Mouse (Mus musculus): Measurements from ENCODE around the gene Cnot11. TPM values are rescaled to one million over a fixed set of nuclear protein-coding genes. Genes with fewer than 3 reads are reported as not detected.
A peak's percentile ranks its signal among the peaks of the same experiment; 100 is the strongest.

Gene Cnot11
- 10 to 100 TPM; 26.3 to 28.7 TPM for total RNA-seq (2021)
- long read RNA-seq, experiment 1, transcript Cnot11-201 (7 exons, 3,162 nt), result major isoform, 25 of 33 reads
- long read RNA-seq, experiment 1, partial matches to known transcripts, result 3 of 33 reads
- long read RNA-seq, experiment 1, other reads (novel, unspliced or antisense), result 5 of 33 reads
- long read RNA-seq, experiment 2, transcript Cnot11-201 (7 exons, 3,162 nt), result major isoform, 54 of 60 reads
- long read RNA-seq, experiment 2, partial matches to known transcripts, result 3 of 60 reads
- long read RNA-seq, experiment 2, other reads (novel, unspliced or antisense), result 1 of 60 reads

DNA sequence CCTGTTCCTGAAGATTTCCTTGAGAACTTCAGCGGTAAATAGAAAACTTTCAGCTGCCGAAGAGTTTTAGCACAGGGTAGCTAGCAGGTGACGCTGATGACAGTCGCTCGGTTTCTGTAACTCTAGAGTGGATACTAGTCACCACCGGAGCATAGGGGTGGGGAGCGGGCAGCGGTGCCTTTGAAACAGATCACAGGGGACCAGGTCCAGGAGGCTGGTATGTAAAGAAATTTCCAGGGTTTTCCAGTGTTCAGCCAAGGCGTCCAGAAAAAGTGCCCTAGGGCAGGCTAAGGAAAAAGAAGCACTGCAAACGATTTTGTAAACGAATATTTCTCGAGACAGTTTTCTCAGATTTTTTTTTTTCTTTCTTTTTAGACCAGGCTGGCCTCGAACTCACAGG lies at the start of gene Cnot11:
Gene Cnot11 (plus strand): TSS at position 162 of the 400 bp plus-strand sequence.
- DNase-seq (ENCODE audit: low spot score in 2 of 2), result no peak

- no peak for DNase-seq (ENCODE audit: low spot score in 2 of 2)
These were observed 47.4 kb upstream of the Cnot11 start for GRCm38 (mm10) chr1:39487370-39487769.

- no peak for DNase-seq (ENCODE audit: low spot score in 2 of 2)
These were observed 41.6 kb upstream of the Cnot11 start for GRCm38 (mm10) chr1:39493165-39493564.

DNA sequence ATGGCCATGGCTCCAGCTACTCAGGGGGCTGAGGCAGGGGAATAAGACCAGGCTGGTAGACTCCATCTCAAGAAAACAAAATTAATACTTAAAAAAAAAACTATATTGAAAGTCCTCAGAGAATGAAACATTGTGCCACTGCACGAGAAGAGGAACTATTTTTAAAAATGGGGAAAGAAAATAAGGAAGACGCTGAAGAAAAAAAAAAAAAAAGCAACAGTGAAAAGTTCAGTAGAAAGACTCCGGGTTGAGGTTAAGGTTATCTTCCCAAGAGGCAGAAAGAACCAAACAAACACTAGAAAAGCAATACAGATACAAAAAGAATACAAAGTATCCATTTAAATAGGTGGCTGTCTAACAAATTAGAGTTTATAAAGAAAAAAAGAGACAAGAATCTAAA lies 41.1 kb upstream of the Cnot11 start:
- no peak for DNase-seq (ENCODE audit: low spot score in 2 of 2)

GRCm38 (mm10) chr1:39496995-39497394 lies 37.8 kb upstream of the Cnot11 start:
- no peak for DNase-seq (ENCODE audit: low spot score in 2 of 2)

- no peak for DNase-seq (ENCODE audit: low spot score in 2 of 2)
These were observed 37.0 kb upstream of the Cnot11 start for GRCm38 (mm10) chr1:39497748-39498147.

- no peak for DNase-seq (ENCODE audit: low spot score in 2 of 2)
These were observed 35.3 kb upstream of the Cnot11 start for GRCm38 (mm10) chr1:39499485-39499941.

- DNase-seq (ENCODE audit: low spot score in 2 of 2), result no peak
These were observed 31.8 kb upstream of the Cnot11 start for GRCm38 (mm10) chr1:39502817-39503633.

GRCm38 (mm10) chr1:39504261-39504660 lies 30.5 kb upstream of the Cnot11 start:
- no peak for DNase-seq (ENCODE audit: low spot score in 2 of 2)

DNA sequence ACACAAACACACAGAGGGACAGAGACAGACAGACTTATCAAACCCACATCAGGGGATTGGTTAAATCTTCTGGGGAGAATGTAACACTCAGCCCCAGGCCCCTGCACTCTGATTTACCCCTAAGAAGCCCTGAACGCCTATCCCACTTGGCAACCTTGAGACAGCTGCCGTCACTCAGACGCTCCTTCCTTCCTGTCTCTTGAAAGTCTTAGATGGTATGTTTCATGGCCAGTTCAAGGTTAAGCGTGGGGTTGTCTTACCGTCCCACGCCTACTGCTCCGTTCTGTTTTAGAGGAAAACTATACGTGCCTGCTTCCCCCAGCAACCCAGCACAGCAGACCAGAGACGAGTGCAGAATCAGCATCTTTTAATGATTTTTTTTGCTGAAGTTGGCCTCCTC lies 29.2 kb upstream of the Cnot11 start:
- DNase-seq (ENCODE audit: low spot score in 2 of 2), result no peak

GRCm38 (mm10) chr1:39511775-39512174 lies 23.0 kb upstream of the Cnot11 start:
- DNase-seq (ENCODE audit: low spot score in 2 of 2), result no peak

DNA sequence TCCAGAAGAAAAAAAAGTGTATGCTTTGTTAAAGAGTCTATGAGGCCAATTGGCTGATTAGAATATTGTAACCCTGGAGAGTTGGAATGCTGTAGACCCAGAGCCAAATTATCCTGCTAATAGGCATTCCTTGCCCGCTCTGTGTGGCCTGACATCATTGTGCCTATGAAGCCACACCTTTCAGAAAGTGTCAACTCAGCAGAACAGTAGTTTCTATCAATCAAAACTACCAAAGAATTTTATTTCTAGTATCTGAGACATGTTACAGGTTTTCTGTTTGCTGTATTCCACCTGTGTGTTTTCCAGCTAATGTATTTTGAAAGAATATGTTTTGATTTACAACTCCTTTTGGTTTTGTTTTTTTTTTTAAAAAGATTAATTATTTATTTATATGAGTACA lies 22.6 kb upstream of the Cnot11 start:
- DNase-seq (ENCODE audit: low spot score in 2 of 2), result no peak

GRCm38 (mm10) chr1:39515303-39515991 lies 19.3 kb upstream of the Cnot11 start:
- no peak for DNase-seq (ENCODE audit: low spot score in 2 of 2)

- no peak for DNase-seq (ENCODE audit: low spot score in 2 of 2)
These were observed 13.5 kb upstream of the Cnot11 start for GRCm38 (mm10) chr1:39521326-39521725.

DNA sequence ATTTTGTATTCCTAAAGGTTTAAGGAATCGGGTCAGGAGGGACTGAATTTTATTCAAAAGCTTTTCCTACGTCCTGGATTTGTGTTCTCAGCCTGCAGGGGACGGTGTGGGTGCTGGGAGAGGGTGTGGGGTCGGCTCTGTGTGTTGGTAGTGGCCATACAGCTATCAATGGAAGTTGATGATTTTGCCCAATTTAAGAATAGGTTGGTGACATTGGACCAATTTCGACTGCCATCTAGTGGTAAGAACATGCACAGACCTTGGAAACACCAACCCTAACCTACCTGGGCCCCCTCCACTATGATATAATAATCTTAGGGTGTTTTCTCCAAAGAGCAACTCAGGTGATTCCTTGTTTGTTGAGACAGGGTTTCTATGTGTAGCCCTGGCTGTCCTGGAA lies 12.3 kb upstream of the Cnot11 start:
- DNase-seq (ENCODE audit: low spot score in 2 of 2), result no peak

DNA sequence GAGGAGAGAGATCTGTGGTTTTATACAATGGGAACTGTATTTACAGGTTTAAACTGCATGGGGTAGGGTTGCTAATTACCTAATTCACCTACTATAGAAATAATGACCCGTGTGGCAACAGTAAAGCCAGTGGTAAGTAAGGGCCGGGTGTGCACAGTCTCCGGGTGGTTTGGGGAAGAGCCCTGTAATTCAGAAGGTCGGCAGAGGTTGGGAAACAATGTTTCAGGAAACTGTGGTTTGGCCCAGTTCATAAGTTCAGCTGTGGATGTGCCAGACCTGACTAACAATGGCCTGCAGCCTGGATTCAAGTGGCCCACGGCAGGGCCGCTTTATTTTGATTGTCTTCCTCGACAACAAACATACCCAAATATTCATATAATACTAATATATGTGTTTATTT lies 9.0 kb upstream of the Cnot11 start:
- no peak for DNase-seq (ENCODE audit: low spot score in 2 of 2)

DNA sequence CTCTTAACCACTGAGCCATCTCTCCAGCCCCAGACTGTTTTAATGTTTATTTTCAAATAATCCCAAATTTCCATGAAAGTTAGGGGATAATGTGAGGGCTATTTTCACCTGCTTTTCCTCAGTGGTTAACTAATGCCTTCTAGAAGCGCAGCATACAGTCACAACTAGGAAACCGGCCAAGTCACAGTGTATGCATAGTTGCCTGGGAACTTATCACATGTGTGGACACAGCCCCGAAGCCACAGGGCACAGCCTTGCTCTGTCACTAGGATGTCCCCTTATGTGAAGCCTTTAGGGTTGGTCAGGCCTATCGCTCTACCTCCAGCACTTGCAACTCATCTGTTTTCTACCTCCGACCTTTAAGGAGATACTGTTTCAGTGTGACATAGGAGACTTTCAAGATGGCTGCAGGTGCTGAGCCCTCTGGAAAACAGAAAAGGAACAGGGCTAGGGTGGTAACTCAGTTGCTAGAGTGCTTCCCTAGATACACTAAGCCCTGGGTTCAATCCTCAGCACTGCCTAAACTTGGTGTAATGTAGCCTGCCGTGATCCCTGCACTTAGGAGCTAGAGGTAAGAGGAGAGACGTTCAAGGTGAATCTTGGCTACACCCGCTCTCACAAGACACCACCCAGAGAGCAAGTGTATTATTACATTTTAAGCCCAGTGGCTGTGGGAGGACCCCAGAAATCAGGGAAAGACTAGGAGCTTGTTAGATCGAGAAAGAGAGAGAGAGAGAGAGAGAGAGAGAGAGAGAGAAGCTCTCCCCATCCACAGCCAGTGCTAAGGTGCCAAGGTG lies 8.2 kb upstream of the Cnot11 start:
- no peak for DNase-seq (ENCODE audit: low spot score in 2 of 2)

DNA sequence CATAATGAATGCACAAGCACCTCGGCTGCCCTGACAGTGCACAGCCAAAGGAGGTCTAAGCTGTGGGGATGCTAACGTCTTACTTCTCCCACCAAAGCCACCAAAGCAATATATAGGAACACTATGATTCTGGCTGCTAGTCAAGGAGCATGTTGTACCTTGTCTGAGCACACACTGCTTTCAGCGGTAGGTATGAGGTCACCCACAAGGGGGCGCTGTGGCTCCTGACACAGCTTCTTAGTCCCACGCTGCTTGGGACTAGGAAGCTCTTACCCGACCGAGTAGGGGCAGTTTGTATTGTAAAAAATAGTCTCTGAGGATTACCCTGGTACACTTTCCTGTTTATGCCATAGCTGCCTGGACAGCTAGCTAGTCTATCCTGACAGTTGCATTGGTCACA lies 7.4 kb upstream of the Cnot11 start:
- DNase-seq (ENCODE audit: low spot score in 2 of 2), result peak; percentile 57 to 67

GRCm38 (mm10) chr1:39528319-39528718 lies 6.5 kb upstream of the Cnot11 start:
- no peak for DNase-seq (ENCODE audit: low spot score in 2 of 2)

DNA sequence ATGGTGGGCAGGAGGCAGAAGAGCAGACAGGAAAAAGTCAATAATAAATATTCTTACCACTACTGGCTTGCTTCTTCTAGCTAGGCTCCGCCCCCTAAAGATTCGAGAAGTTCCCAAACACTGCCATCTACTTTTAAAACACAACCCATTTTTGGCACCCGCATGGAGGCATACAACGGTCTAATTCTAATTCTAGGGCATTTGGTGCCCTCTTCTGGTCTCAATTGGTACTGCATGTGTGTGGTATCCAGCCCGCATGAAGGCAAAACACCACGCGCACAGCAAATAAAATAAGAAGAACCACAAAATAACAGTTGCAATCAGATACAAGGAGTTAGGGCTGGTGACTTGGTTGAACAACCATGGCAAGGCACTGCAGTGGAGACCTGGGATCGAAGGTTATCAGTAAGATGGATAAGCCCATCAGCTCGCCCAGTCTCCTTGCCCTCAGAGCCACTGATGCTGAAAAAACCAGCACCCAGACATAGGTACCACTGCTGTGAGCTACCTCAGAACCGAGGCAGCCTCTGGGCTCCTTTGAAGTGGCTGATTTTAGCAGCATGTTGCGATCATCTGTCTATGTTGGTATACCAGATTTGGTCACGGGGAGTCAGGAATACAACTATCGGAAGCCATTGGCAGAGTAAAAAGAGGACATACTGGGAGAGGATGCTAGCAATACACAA lies 4.4 kb upstream of the Cnot11 start:
- DNase-seq (ENCODE audit: low spot score in 2 of 2), result peak; percentile 39 to 54

Measured in adrenal gland, postnatal 4 days (tissue).